Comparison of ENCODE assay signal across 11 mouse cellular contexts in the genomic region with DNA sequence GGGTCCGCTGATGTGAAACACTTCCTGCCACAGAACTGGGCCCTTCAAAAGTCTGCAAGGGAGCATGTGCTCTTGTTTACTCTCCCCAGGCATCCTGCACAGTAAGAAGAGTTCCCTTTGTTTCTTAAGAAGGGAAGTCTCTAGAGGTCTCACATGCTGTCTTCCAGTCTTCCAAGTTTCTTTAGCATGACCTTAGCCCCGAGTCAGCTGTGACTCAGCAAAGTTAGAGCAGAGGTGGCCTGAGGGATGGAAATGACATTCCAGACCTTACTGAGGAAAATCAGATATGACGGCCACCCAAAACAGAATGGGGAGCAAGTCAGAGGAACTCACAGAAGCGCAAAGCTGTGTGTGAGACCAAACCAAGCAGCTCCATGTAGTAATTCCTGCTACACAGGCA. TPM values are rescaled to one million over a fixed set of nuclear protein-coding genes. Genes with fewer than 3 reads are reported as not detected.
DNase-seq lines count a peak whose midpoint lies in the region; ATAC-seq lines count a peak whose summit lies in the region.
"Had no signal": no experiment of that assay in that cellular context is flagged by ENCODE, and none has a peak within 500 bp of the region (broad histone marks: within the 10 kb centered on the region; RNA-seq: fewer than 3 reads in every experiment).

No protein-coding gene starts in this region.

- no peaks in the 10 kb centered on the region for H3K9me3 ChIP-seq in kidney, embryonic 14.5 days (ENCODE audit: control insufficient read depth, low read length)
- no peaks in the 10 kb centered on the region for H3K9me3 ChIP-seq in heart, embryonic 15.5 days (replicated peaks)
- H3K9me3 ChIP-seq in limb, embryonic 15.5 days = no peaks in the 10 kb centered on the region

- 68% methylated on average over 4 of the region's 4 CpGs for WGBS in kidney, embryonic 14.5 days
- 52% methylated on average over 4 of the region's 4 CpGs for WGBS in heart, embryonic 15.5 days
- WGBS in limb, embryonic 15.5 days = 68% methylated on average over 4 of the region's 4 CpGs

- no peaks in the 10 kb centered on the region; the same call in 1 of the 2 replicates for H3K4me1 ChIP-seq in kidney, embryonic 14.5 days (ENCODE audit: control insufficient read depth, insufficient read depth, low read length)
- H3K4me1 ChIP-seq in brown adipose tissue, adult 24 weeks (ENCODE audit: control insufficient read depth, insufficient read depth, insufficient read length, low read length) = peaks cover 12% of the 10 kb centered on the region
- peaks cover 25% of the 10 kb centered on the region for H3K4me1 ChIP-seq in heart, embryonic 15.5 days (replicated peaks)
- peaks cover 28% of the 10 kb centered on the region for H3K4me1 ChIP-seq in limb, embryonic 15.5 days

- no peak overlapping the region for H3K27ac ChIP-seq in kidney, embryonic 14.5 days (ENCODE audit: low read depth, low read length)
- peak overlapping the region; percentile 10 for H3K27ac ChIP-seq in brown adipose tissue, adult 24 weeks (replicated peaks; ENCODE audit: low read depth, low read length)
- H3K27ac ChIP-seq in heart, embryonic 15.5 days = peak overlapping the region; percentile 56
- H3K27ac ChIP-seq in limb, embryonic 15.5 days = 0 out of 2 replicates have a peak overlapping the region, but pooled peaks have one; percentile 38

- H3K4me2 ChIP-seq in kidney, embryonic 14.5 days (replicated peaks; ENCODE audit: low read depth, low read length) = no peak overlapping the region
- no peak overlapping the region for H3K4me2 ChIP-seq in heart, embryonic 15.5 days
- H3K4me2 ChIP-seq in limb, embryonic 15.5 days = no peak overlapping the region
- H3K4me2 ChIP-seq: lung, embryonic 14.5 days had no signal

- peak; percentile 40 for DNase-seq in kidney, adult 11 months
- DNase-seq: layer of hippocampus, postnatal 36 days; lung, embryonic 14.5 days; right cerebral cortex, postnatal 4 days; thymus, postnatal 25 days had no signal

- H3K36me3 ChIP-seq in kidney, embryonic 14.5 days (ENCODE audit: control insufficient read depth, insufficient read depth, low read length) = peaks cover 5% of the 10 kb centered on the region; the same call in 1 of the 2 replicates
- H3K36me3 ChIP-seq in heart, embryonic 15.5 days = no peaks in the 10 kb centered on the region
- H3K36me3 ChIP-seq in limb, embryonic 15.5 days = peaks cover 8% of the 10 kb centered on the region; the same call in 1 of the 2 replicates

- no peak overlapping the region for H3K4me3 ChIP-seq in kidney, embryonic 14.5 days (ENCODE audit: low read length)
- no peak overlapping the region for H3K4me3 ChIP-seq in brown adipose tissue, adult 24 weeks (ENCODE audit: insufficient read depth, low read depth, low read length)
- no peak overlapping the region for H3K4me3 ChIP-seq in heart, embryonic 15.5 days
- no peak overlapping the region for H3K4me3 ChIP-seq in limb, embryonic 15.5 days

- H3K27me3 ChIP-seq in kidney, embryonic 14.5 days (ENCODE audit: control insufficient read depth, insufficient read depth, low read length) = no peaks in the 10 kb centered on the region
- no peaks in the 10 kb centered on the region for H3K27me3 ChIP-seq in heart, embryonic 15.5 days
- no peaks in the 10 kb centered on the region for H3K27me3 ChIP-seq in limb, embryonic 15.5 days

- no peak for ATAC-seq in kidney, embryonic 14.5 days (ENCODE audit: low FRiP score, low TSS enrichment)
- no peak for ATAC-seq in heart, embryonic 15.5 days (replicated peaks; ENCODE audit: insufficient number of reproducible peaks, insufficient read depth, low FRiP score, low read depth)
- ATAC-seq in limb, embryonic 15.5 days (ENCODE audit: insufficient number of reproducible peaks, low FRiP score, low TSS enrichment, low read depth) = no peak
- no peak for ATAC-seq in CD4-positive, CD25-positive, alpha-beta regulatory T cell, adult 4 months
- ATAC-seq in monocyte, adult 5-6 weeks (replicated peaks; ENCODE audit: insufficient number of reproducible peaks, low FRiP score, low TSS enrichment, poor library complexity, severe bottlenecking) = no peak

- no peak overlapping the region for H3K9ac ChIP-seq in kidney, embryonic 14.5 days (ENCODE audit: low read depth, low read length)
- H3K9ac ChIP-seq in heart, embryonic 15.5 days = peak overlapping the region; percentile 20
- no peak overlapping the region for H3K9ac ChIP-seq in limb, embryonic 15.5 days
- H3K9ac ChIP-seq: lung, embryonic 14.5 days had no signal

RNA-seq across cellular contexts. Expression of a gene that starts 37.8 kb away (rescaled TPM):
- 13.1 and 19.3 TPM in 2 replicates for polyA plus RNA-seq in kidney, embryonic 14.5 days (2014; fragmentation: Nextera tagmentation; extraction: Ambion mirVana)
- 9.5 and 15.2 TPM in 2 replicates for polyA plus RNA-seq in brown adipose tissue, adult 24 weeks (2012; ENCODE audit: insufficient read depth, insufficient read length, missing spikeins)
- 6.3 and 7.5 TPM in 2 replicates for polyA plus RNA-seq in heart, embryonic 15.5 days (2015; fragmentation: Nextera tagmentation; extraction: Ambion mirVana)
- polyA plus RNA-seq in limb, embryonic 15.5 days (2015; fragmentation: Nextera tagmentation; extraction: Ambion mirVana) = 7.2 and 9.0 TPM in 2 replicates
- 10 to 100 TPM; 12.1 to 18.5 TPM for polyA plus RNA-seq in CD4-positive, CD25-positive, alpha-beta regulatory T cell, adult 4 months (2017; shearing (Covaris generic))
- 39.8 to 81.5 TPM (median 48.1 TPM) in 3 replicates for total RNA-seq in monocyte, adult 5-6 weeks (2017)

RNA-seq across cellular contexts. Expression of a gene that starts 56.2 kb away (rescaled TPM):
- 28.0 and 37.3 TPM in 2 replicates for polyA plus RNA-seq in kidney, embryonic 14.5 days (2014; fragmentation: Nextera tagmentation; extraction: Ambion mirVana)
- 5.1 and 7.9 TPM in 2 replicates for polyA plus RNA-seq in brown adipose tissue, adult 24 weeks (2012; ENCODE audit: insufficient read depth, insufficient read length, missing spikeins)
- 17.9 and 22.5 TPM in 2 replicates for polyA plus RNA-seq in heart, embryonic 15.5 days (2015; fragmentation: Nextera tagmentation; extraction: Ambion mirVana)
- polyA plus RNA-seq in limb, embryonic 15.5 days (2015; fragmentation: Nextera tagmentation; extraction: Ambion mirVana) = 31.2 and 33.2 TPM in 2 replicates
- 10 to 100 TPM; 14.2 to 21.5 TPM for polyA plus RNA-seq in CD4-positive, CD25-positive, alpha-beta regulatory T cell, adult 4 months (2017; shearing (Covaris generic))
- 21.7 to 33.8 TPM (median 27.3 TPM) in 3 replicates for total RNA-seq in monocyte, adult 5-6 weeks (2017)
